10 mouse cellular contexts compared by ENCODE assay signal in genomic region chr15:95791855-95792254, GRCm38 (mm10). TPM values are rescaled to one million over a fixed set of nuclear protein-coding genes. Genes with fewer than 3 reads are reported as not detected.
DNase-seq lines count a peak whose midpoint lies in the region; ATAC-seq and TF ChIP-seq lines count a peak whose summit lies in the region.
"Had no signal": no experiment of that assay in that cellular context is flagged by ENCODE, and none has a peak within 500 bp of the region (broad histone marks: within the 10 kb centered on the region; RNA-seq: fewer than 3 reads in every experiment).

No protein-coding gene starts in this region.

- DNase-seq in gastrocnemius, adult 2 months = no peak
- no peak for DNase-seq in gastrocnemius, postnatal 10 days
- DNase-seq in spleen, adult 2 months (ENCODE audit: low read depth in 1 of 2, low spot score in 2 of 2) = no peak
- no peak for DNase-seq in spleen, adult 18-20 months
- no peak for DNase-seq in right cerebral cortex, adult 2 months (ENCODE audit: low spot score in 2 of 2)
- DNase-seq in embryo, embryonic 11 days = no peak
- DNase-seq in frontal cortex, postnatal 10 days (ENCODE audit: low spot score in 2 of 2) = no peak
- DNase-seq: kidney, adult 11 months; right cerebral cortex, postnatal 14 days had no signal

- no peak for ATAC-seq in liver, embryonic 15.5 days (ENCODE audit: insufficient read depth)

- H3K27me3 ChIP-seq in spleen, adult 2 months (ENCODE audit: control insufficient read depth, insufficient read depth, low read length) = no peaks in the 10 kb centered on the region
- peaks cover 34% of the 10 kb centered on the region for H3K27me3 ChIP-seq in liver, embryonic 15.5 days

- H3K4me2 ChIP-seq in liver, embryonic 15.5 days = peak overlapping the region; percentile 90

- WGBS in spleen, adult 2 months = 46% methylated on average over 5 of the region's 5 CpGs
- WGBS in liver, embryonic 15.5 days (ENCODE audit: insufficient replicate concordance) = 41% methylated on average over 5 of the region's 5 CpGs

- peak overlapping the region; percentile 98 for H3K27ac ChIP-seq in gastrocnemius, adult 2 months
- H3K27ac ChIP-seq in spleen, adult 2 months (ENCODE audit: insufficient read depth, low read length) = no peak overlapping the region
- H3K27ac ChIP-seq in liver, embryonic 15.5 days (replicated peaks) = no peak overlapping the region

- no peak for TF ChIP-seq POLR2A in spleen, adult 2 months (IDR thresholded peaks at IDR 0.05; ENCODE audit: low read depth, low read length)

- H3K9ac ChIP-seq in liver, embryonic 15.5 days = no peak overlapping the region

- intact Hi-C loops in gastrocnemius, adult 2 months (cut with DNase I) = loop anchor here (5.0 kb wide), 2 partner anchors 140 to 495 kb away; partner anchors contain the start of gene Arid2

- peaks cover 8% of the 10 kb centered on the region; the same call in 1 of the 2 replicates for H3K4me1 ChIP-seq in spleen, adult 2 months (ENCODE audit: control insufficient read depth, insufficient read depth, insufficient read length)
- H3K4me1 ChIP-seq in liver, embryonic 15.5 days (replicated peaks) = peaks cover 44% of the 10 kb centered on the region

- H3K36me3 ChIP-seq in spleen, adult 2 months (ENCODE audit: control insufficient read depth, insufficient read depth, low read length) = no peaks in the 10 kb centered on the region
- no peaks in the 10 kb centered on the region for H3K36me3 ChIP-seq in liver, embryonic 15.5 days (replicated peaks)

- no peaks in the 10 kb centered on the region for H3K9me3 ChIP-seq in liver, embryonic 15.5 days (replicated peaks)

- no peak for TF ChIP-seq CTCF in gastrocnemius, adult 2 months (IDR thresholded peaks at IDR 0.05)
- no peak for TF ChIP-seq CTCF in spleen, adult 2 months (IDR thresholded peaks at IDR 0.05; ENCODE audit: extremely low read depth, insufficient read depth, insufficient read length, insufficient replicate concordance)

- peak overlapping the region; percentile 98 for H3K4me3 ChIP-seq in gastrocnemius, adult 2 months
- H3K4me3 ChIP-seq in spleen, adult 2 months (ENCODE audit: extremely low read depth, insufficient read depth, insufficient read length) = 0 out of 2 replicates have a peak overlapping the region, but pooled peaks have one; percentile 69
- peak overlapping the region; percentile 69 for H3K4me3 ChIP-seq in liver, embryonic 15.5 days (replicated peaks)

RNA-seq across cellular contexts. Expression of gene Ano6, which starts 1.2 kb away (rescaled TPM):
- 10 to 100 TPM; 48.6 to 51.2 TPM for total RNA-seq in gastrocnemius, adult 2 months (2021)
- 10 to 100 TPM; 64.8 to 76.4 TPM for total RNA-seq in gastrocnemius, postnatal 10 days (2021)
- 22.8 and 23.9 TPM in 2 replicates for polyA plus RNA-seq in spleen, adult 2 months (2012; rRNA removed)
- polyA plus RNA-seq in liver, embryonic 15.5 days (2015; fragmentation: Nextera tagmentation; extraction: Ambion mirVana) = 8.4 and 9.2 TPM in 2 replicates
